Mouse (Mus musculus) spleen, adult 2 months (tissue): ENCODE results near the gene Tmed6.

Source experiments
- CTCF ChIP-seq: fragments of 200-500 bp; IDR thresholded peaks from 2 replicates; pipeline ENCODE4 v1.5.1; 2011; ENCODE audit warnings: mild to moderate bottlenecking, inconsistent platforms; ENCODE audit not compliant: insufficient read depth, insufficient read length, insufficient replicate concordance; ENCODE audit errors: extremely low read depth
- POLR2A ChIP-seq: fragments of 200-500 bp; IDR thresholded peaks from 2 replicates; pipeline ENCODE4 v1.6.1; 2011; ENCODE audit warnings: low read depth, low read length, inconsistent platforms

DNA sequence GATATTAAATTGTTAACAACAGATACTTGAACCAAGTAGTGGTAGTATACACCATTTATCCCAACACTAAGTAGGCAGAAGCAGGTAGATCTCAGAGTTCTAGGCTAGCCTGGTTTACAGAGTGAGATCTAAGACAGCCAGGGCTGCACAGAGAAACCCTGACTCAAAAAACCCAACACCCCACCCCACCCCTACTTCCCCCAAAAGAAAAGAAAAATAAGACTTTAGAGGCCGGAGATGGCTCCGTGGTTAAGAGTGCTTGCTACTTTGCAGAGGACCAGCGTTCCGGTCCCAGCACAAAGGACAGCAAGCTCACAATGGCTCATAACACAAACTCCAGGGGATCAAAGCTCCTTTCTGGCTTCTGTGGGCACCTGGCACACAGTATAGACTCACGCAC, 20.6 kb upstream of the Tmed6 start:
- no peak for TF ChIP-seq CTCF
- TF ChIP-seq POLR2A = no peak
